Mouse (Mus musculus) megakaryocyte, embryonic 14.5 days (primary cell): ENCODE results near the gene Tlr4. TPM values are rescaled to one million over a fixed set of nuclear protein-coding genes. Genes with fewer than 3 reads are reported as not detected.

Source experiments
- H3K27me3 ChIP-seq: replicated peaks from 2 replicates; pipeline ENCODE3; 2012; ENCODE audit warnings: inconsistent platforms
- H3K36me3 ChIP-seq: replicated peaks from 2 replicates; pipeline ENCODE3; 2012; ENCODE audit warnings: low read length, inconsistent platforms, mixed read lengths
- H3K4me1 ChIP-seq: 2 replicates; pipeline ENCODE4 v1.6.1; 2012; ENCODE audit warnings: inconsistent platforms
- H3K4me3 ChIP-seq: replicated peaks from 2 replicates; pipeline ENCODE3; 2012; ENCODE audit warnings: moderate library complexity, mild to moderate bottlenecking, inconsistent platforms
- H3K9me3 ChIP-seq: 2 replicates; pipeline ENCODE4 v1.6.1; 2012; ENCODE audit warnings: inconsistent platforms
- FLI1 ChIP-seq: IDR thresholded peaks from 2 replicates; pipeline ENCODE4 v1.6.1; 2012; ENCODE audit warnings: low read length, inconsistent platforms, mixed read lengths
- GATA1 ChIP-seq: IDR thresholded peaks from 3 replicates; pipeline ENCODE4 v1.6.1; 2012; ENCODE audit warnings: mixed read lengths, low read length, inconsistent platforms, borderline replicate concordance
- polyA plus RNA-seq: library from polyadenylated mRNA; stranded (reverse); fragments of >175 nt; gene quantifications from 2 replicates; pipeline ENCODE4 v1.2.3, GENCODE M21; 2012; ENCODE audit warnings: low replicate concordance; ENCODE audit not compliant: insufficient read depth

Tlr4 gene
- polyA plus RNA-seq, 1 experiment: 0.11 TPM

- H3K9me3 ChIP-seq: no peaks in the 10 kb centered on the region
- TF ChIP-seq FLI1 (no peak), GATA1 (no peak)
- no peaks in the 10 kb centered on the region for H3K4me1 ChIP-seq
- no peaks in the 10 kb centered on the region for H3K36me3 ChIP-seq
- H3K27me3 ChIP-seq: no peaks in the 10 kb centered on the region
- H3K4me3 ChIP-seq: no peak overlapping the region
Measured at GRCm38 (mm10) chr4:66894547-66894946, 67.2 kb downstream of the Tlr4 start.

GRCm38 (mm10) chr4:66894981-66895380 is 67.6 kb downstream of the Tlr4 start:
- H3K36me3 ChIP-seq: no peaks in the 10 kb centered on the region
- H3K9me3 ChIP-seq: no peaks in the 10 kb centered on the region
- no peaks in the 10 kb centered on the region for H3K4me1 ChIP-seq
- TF ChIP-seq GATA1 (no peak), FLI1 (no peak)
- no peaks in the 10 kb centered on the region for H3K27me3 ChIP-seq
- no peak overlapping the region for H3K4me3 ChIP-seq

- Histone ChIP-seq H3K4me3 (no peak overlapping the region), H3K4me1 (no peaks in the 10 kb centered on the region), H3K27me3 (no peaks in the 10 kb centered on the region), H3K9me3 (no peaks in the 10 kb centered on the region), H3K36me3 (no peaks in the 10 kb centered on the region)
- no peak for TF ChIP-seq GATA1
Measured at GRCm38 (mm10) chr4:66900126-66900525, 72.7 kb downstream of the Tlr4 start.

GRCm38 (mm10) chr4:66901498-66901897 is 74.1 kb downstream of the Tlr4 start:
- Histone ChIP-seq H3K4me3 (no peak overlapping the region), H3K4me1 (no peaks in the 10 kb centered on the region), H3K9me3 (no peaks in the 10 kb centered on the region), H3K36me3 (no peaks in the 10 kb centered on the region), H3K27me3 (no peaks in the 10 kb centered on the region)
- TF ChIP-seq GATA1: no peak
- TF ChIP-seq FLI1: no peak

- TF ChIP-seq GATA1: no peak
- no peak for TF ChIP-seq FLI1
- Histone ChIP-seq H3K4me3 (no peak overlapping the region), H3K4me1 (no peaks in the 10 kb centered on the region), H3K36me3 (no peaks in the 10 kb centered on the region), H3K27me3 (no peaks in the 10 kb centered on the region), H3K9me3 (peaks cover 2% of the 10 kb centered on the region; the same call in 1 of the 2 replicates)
Measured at GRCm38 (mm10) chr4:66908376-66908775, 81.0 kb downstream of the Tlr4 start.

- TF ChIP-seq FLI1 (no peak), GATA1 (no peak)
- Histone ChIP-seq H3K27me3 (no peaks in the 10 kb centered on the region), H3K4me1 (no peaks in the 10 kb centered on the region), H3K36me3 (no peaks in the 10 kb centered on the region), H3K4me3 (no peak overlapping the region), H3K9me3 (no peaks in the 10 kb centered on the region)
Measured at GRCm38 (mm10) chr4:66919630-66920372, 92.4 kb downstream of the Tlr4 start.

GRCm38 (mm10) chr4:66923616-66924276 is 96.4 kb downstream of the Tlr4 start:
- Histone ChIP-seq H3K27me3 (no peaks in the 10 kb centered on the region), H3K4me3 (no peak overlapping the region), H3K4me1 (no peaks in the 10 kb centered on the region), H3K9me3 (no peaks in the 10 kb centered on the region), H3K36me3 (no peaks in the 10 kb centered on the region)
- TF ChIP-seq GATA1 (no peak), FLI1 (no peak)

- no peaks in the 10 kb centered on the region for H3K36me3 ChIP-seq
- H3K4me3 ChIP-seq: no peak overlapping the region
- no peaks in the 10 kb centered on the region for H3K4me1 ChIP-seq
- no peaks in the 10 kb centered on the region for H3K9me3 ChIP-seq
- H3K27me3 ChIP-seq: no peaks in the 10 kb centered on the region
- TF ChIP-seq FLI1: no peak
- TF ChIP-seq GATA1: no peak
Measured at GRCm38 (mm10) chr4:66926066-66926465, 98.7 kb downstream of the Tlr4 start.

GRCm38 (mm10) chr4:66927537-66928088 is 100.2 kb downstream of the Tlr4 start:
- Histone ChIP-seq H3K27me3 (no peaks in the 10 kb centered on the region), H3K9me3 (no peaks in the 10 kb centered on the region), H3K4me1 (no peaks in the 10 kb centered on the region), H3K4me3 (no peak overlapping the region), H3K36me3 (no peaks in the 10 kb centered on the region)
- TF ChIP-seq GATA1 (no peak), FLI1 (no peak)

- Histone ChIP-seq H3K9me3 (no peaks in the 10 kb centered on the region), H3K4me3 (no peak overlapping the region), H3K36me3 (no peaks in the 10 kb centered on the region), H3K27me3 (no peaks in the 10 kb centered on the region), H3K4me1 (no peaks in the 10 kb centered on the region)
- no peak for TF ChIP-seq FLI1
- no peak for TF ChIP-seq GATA1
Measured at GRCm38 (mm10) chr4:66938489-66939061, 111.2 kb downstream of the Tlr4 start.
